Mouse (Mus musculus): ENCODE results near the gene Trim13. TPM values are rescaled to one million over a fixed set of nuclear protein-coding genes. Genes with fewer than 3 reads are reported as not detected.
"Not testable (repeated sequence)": the region's sequence is repeated elsewhere in the genome, so short reads cannot be mapped to it uniquely, and the experiment has no call there.

The Trim13 gene
- polyA plus RNA-seq, 1 experiment from 2014 or later: 16.8 TPM

GRCm38 (mm10) chr14:61604081-61604480, 6.0 kb downstream of the Trim13 start:
- Histone ChIP-seq H3K9me3 (ENCODE audit: control insufficient read depth, low read length) (no peaks in the 10 kb centered on the region), H3K27me3 (ENCODE audit: control insufficient read depth, insufficient read depth, low read depth, low read length) (no peaks in the 10 kb centered on the region), H3K27ac (ENCODE audit: low read length) (no peak overlapping the region), H3K4me1 (replicated peaks; ENCODE audit: control insufficient read depth, insufficient read depth, low read length) (peaks cover 10% of the 10 kb centered on the region), H3K9ac (ENCODE audit: low read length) (no peak overlapping the region), H3K4me3 (ENCODE audit: low read length) (no peak overlapping the region), H3K36me3 (ENCODE audit: control insufficient read depth, insufficient read depth, low read length) (peaks cover 7% of the 10 kb centered on the region; the same call in 1 of the 2 replicates), H3K4me2 (ENCODE audit: low read depth, low read length) (no peak overlapping the region)
- 72% methylated on average over 3 of the region's 3 CpGs for WGBS
- no peak for ATAC-seq (ENCODE audit: low read depth)

GRCm38 (mm10) chr14:61606088-61606487, 8.0 kb downstream of the Trim13 start:
- H3K36me3 ChIP-seq (ENCODE audit: control insufficient read depth, insufficient read depth, low read length); H3K4me3 ChIP-seq (ENCODE audit: low read length); H3K4me1 ChIP-seq (replicated peaks; ENCODE audit: control insufficient read depth, insufficient read depth, low read length); ATAC-seq (ENCODE audit: low read depth); H3K9me3 ChIP-seq (ENCODE audit: control insufficient read depth, low read length); H3K4me2 ChIP-seq (ENCODE audit: low read depth, low read length); H3K27ac ChIP-seq (ENCODE audit: low read length); H3K27me3 ChIP-seq (ENCODE audit: control insufficient read depth, insufficient read depth, low read depth, low read length); H3K9ac ChIP-seq (ENCODE audit: low read length): not testable (repeated sequence)
- 81% methylated on average over 2 of the region's 2 CpGs for WGBS

DNA sequence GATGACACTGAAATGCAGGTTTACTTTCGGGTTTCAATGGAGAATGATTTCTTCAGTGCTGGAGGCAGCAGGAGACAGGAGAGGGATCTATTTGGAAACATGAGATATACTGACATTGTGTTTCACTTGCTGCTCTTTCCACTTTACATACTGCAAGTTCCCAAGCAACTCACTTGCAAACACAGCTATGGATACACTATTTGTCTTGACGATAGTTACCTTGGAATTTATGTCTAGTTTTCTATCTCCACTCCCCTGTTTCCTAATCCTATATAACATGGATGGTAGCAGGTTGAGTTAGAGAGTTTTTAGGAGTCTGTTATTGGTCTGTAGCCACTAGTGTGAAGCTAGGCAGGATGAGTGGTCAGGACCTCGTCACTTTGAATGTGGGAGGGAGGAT, 9.1 kb downstream of the Trim13 start, which contains the start of gene Kcnrg:
Kcnrg (plus strand) TSS at position 301 of the 400 bp plus-strand sequence.
- no peak within 1 kb of the TSS for H3K9ac ChIP-seq (ENCODE audit: low read length)
- no peak within 1 kb of the TSS for H3K4me2 ChIP-seq (ENCODE audit: low read depth, low read length)
- no peaks in the 10 kb centered on the region for H3K4me1 ChIP-seq (replicated peaks; ENCODE audit: control insufficient read depth, insufficient read depth, low read length)
- WGBS: 77% methylated on average over 3 of the region's 3 CpGs
- no peaks in the 10 kb centered on the region for H3K27me3 ChIP-seq (ENCODE audit: control insufficient read depth, insufficient read depth, low read depth, low read length)
- H3K27ac ChIP-seq (ENCODE audit: low read length): no peak within 1 kb of the TSS
- H3K36me3 ChIP-seq (ENCODE audit: control insufficient read depth, insufficient read depth, low read length): peaks cover 7% of the 10 kb centered on the region; the same call in 1 of the 2 replicates
- H3K9me3 ChIP-seq (ENCODE audit: control insufficient read depth, low read length): no peaks in the 10 kb centered on the region
- ATAC-seq (ENCODE audit: low read depth): no peak
- H3K4me3 ChIP-seq (ENCODE audit: low read length): no peak within 1 kb of the TSS

GRCm38 (mm10) chr14:61611766-61612165, 13.7 kb downstream of the Trim13 start:
- no peak overlapping the region for H3K4me2 ChIP-seq (ENCODE audit: low read depth, low read length)
- H3K4me1 ChIP-seq (replicated peaks; ENCODE audit: control insufficient read depth, insufficient read depth, low read length): no peaks in the 10 kb centered on the region
- 96% methylated on average over 5 of the region's 5 CpGs for WGBS
- no peak for ATAC-seq (ENCODE audit: low read depth)
- no peak overlapping the region for H3K27ac ChIP-seq (ENCODE audit: low read length)
- no peak overlapping the region for H3K9ac ChIP-seq (ENCODE audit: low read length)
- no peaks in the 10 kb centered on the region for H3K9me3 ChIP-seq (ENCODE audit: control insufficient read depth, low read length)
- no peak overlapping the region for H3K4me3 ChIP-seq (ENCODE audit: low read length)
- H3K36me3 ChIP-seq (ENCODE audit: control insufficient read depth, insufficient read depth, low read length): peaks cover 3% of the 10 kb centered on the region; the same call in 1 of the 2 replicates
- no peaks in the 10 kb centered on the region for H3K27me3 ChIP-seq (ENCODE audit: control insufficient read depth, insufficient read depth, low read depth, low read length)

- H3K27ac ChIP-seq (ENCODE audit: low read length): no peak overlapping the region
- no peaks in the 10 kb centered on the region for H3K27me3 ChIP-seq (ENCODE audit: control insufficient read depth, insufficient read depth, low read depth, low read length)
- ATAC-seq (ENCODE audit: low read depth): peak; percentile 80
- H3K4me2 ChIP-seq (ENCODE audit: low read depth, low read length): no peak overlapping the region
- H3K4me3 ChIP-seq (ENCODE audit: low read length): no peak overlapping the region
- WGBS: 66% methylated on average over 2 of the region's 2 CpGs
- no peaks in the 10 kb centered on the region for H3K9me3 ChIP-seq (ENCODE audit: control insufficient read depth, low read length)
- no peak overlapping the region for H3K9ac ChIP-seq (ENCODE audit: low read length)
- no peaks in the 10 kb centered on the region for H3K4me1 ChIP-seq (replicated peaks; ENCODE audit: control insufficient read depth, insufficient read depth, low read length)
- no peaks in the 10 kb centered on the region; the same call in 1 of the 2 replicates for H3K36me3 ChIP-seq (ENCODE audit: control insufficient read depth, insufficient read depth, low read length)
Measured at GRCm38 (mm10) chr14:61613319-61613718, 15.3 kb downstream of the Trim13 start.

- Histone ChIP-seq H3K9me3 (ENCODE audit: control insufficient read depth, low read length) (no peaks in the 10 kb centered on the region), H3K4me2 (ENCODE audit: low read depth, low read length) (no peak overlapping the region), H3K27me3 (ENCODE audit: control insufficient read depth, insufficient read depth, low read depth, low read length) (no peaks in the 10 kb centered on the region), H3K4me1 (replicated peaks; ENCODE audit: control insufficient read depth, insufficient read depth, low read length) (no peaks in the 10 kb centered on the region), H3K4me3 (ENCODE audit: low read length) (no peak overlapping the region), H3K9ac (ENCODE audit: low read length) (no peak overlapping the region), H3K27ac (ENCODE audit: low read length) (no peak overlapping the region), H3K36me3 (ENCODE audit: control insufficient read depth, insufficient read depth, low read length) (peaks cover 6% of the 10 kb centered on the region)
- WGBS: 78% methylated on average over 2 of the region's 2 CpGs
- no peak for ATAC-seq (ENCODE audit: low read depth)
Measured at GRCm38 (mm10) chr14:61620371-61620770, 22.3 kb downstream of the Trim13 start.

DNA sequence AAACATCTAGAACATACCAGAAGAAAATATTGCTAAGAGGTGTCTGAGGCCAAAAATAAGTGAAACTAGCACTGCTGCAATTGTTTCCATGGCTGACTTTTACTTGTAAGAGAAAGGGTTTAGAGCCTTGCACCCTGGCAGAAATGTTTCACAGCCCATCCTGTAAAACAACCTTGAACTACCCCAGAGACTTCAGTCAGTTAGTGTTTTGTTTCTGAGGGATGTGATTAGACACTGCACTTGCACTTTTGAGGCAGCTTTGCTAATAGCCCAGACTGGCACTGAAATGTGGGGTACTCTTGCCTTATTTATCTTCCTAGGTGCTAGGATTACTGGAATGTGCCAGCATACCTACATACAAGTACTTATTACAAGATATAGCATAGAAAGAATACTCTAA, 37.9 kb downstream of the Trim13 start:
- no peaks in the 10 kb centered on the region for H3K27me3 ChIP-seq (ENCODE audit: control insufficient read depth, insufficient read depth, low read depth, low read length)
- H3K4me1 ChIP-seq (replicated peaks; ENCODE audit: control insufficient read depth, insufficient read depth, low read length): no peaks in the 10 kb centered on the region
- H3K4me2 ChIP-seq (ENCODE audit: low read depth, low read length): no peak overlapping the region
- no peak for ATAC-seq (ENCODE audit: low read depth)
- H3K4me3 ChIP-seq (ENCODE audit: low read length): no peak overlapping the region
- peaks cover 15% of the 10 kb centered on the region for H3K36me3 ChIP-seq (ENCODE audit: control insufficient read depth, insufficient read depth, low read length)
- no peaks in the 10 kb centered on the region for H3K9me3 ChIP-seq (ENCODE audit: control insufficient read depth, low read length)
- H3K9ac ChIP-seq (ENCODE audit: low read length): no peak overlapping the region
- no peak overlapping the region for H3K27ac ChIP-seq (ENCODE audit: low read length)

DNA sequence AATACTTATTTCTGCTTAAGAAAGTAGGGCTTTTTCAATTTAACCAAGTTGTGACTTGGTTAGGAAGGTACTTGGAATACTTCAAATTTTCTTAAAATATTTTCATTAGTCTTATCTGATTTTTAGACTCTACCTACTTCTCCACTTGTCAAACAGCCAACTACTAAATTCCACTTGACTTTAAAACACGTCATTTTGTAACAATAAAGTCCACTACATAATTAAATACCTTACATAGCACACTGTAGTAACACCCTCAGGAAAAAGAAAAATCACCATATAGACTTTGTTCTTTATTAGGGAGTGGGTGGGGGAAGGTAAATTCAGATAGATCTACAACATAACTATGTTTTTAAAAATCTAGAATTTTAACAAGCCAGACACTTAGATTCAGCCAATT, 44.6 kb downstream of the Trim13 start:
- H3K27ac ChIP-seq (ENCODE audit: low read length): no peak overlapping the region
- ATAC-seq (ENCODE audit: low read depth): peak; percentile 79

DNA sequence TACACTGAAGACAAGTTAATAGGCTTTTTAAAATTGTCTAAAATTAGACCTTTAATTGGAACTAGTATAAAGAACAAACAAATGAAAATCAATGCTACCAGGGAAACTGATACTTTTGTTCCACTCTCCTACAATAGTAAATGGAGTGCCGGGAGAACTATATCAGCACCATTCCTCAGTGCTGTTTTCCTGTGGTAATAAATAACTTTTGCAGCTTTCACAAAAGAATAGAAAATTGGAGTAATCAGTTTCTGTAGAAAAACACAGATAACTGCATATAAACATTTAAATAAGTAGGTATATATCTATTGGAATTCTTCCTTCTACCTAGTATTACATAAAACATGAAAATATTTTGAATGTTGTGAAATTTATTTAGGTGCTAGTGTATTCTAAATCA, 47.5 kb downstream of the Trim13 start:
- Histone ChIP-seq H3K4me2 (ENCODE audit: low read depth, low read length) (peak overlapping the region; percentile 22; the same call in 1 of the 2 replicates), H3K9ac (ENCODE audit: low read length) (no peak overlapping the region), H3K36me3 (ENCODE audit: control insufficient read depth, insufficient read depth, low read length) (no peaks in the 10 kb centered on the region), H3K27ac (ENCODE audit: low read length) (no peak overlapping the region), H3K9me3 (ENCODE audit: control insufficient read depth, low read length) (no peaks in the 10 kb centered on the region), H3K4me3 (ENCODE audit: low read length) (no peak overlapping the region), H3K4me1 (replicated peaks; ENCODE audit: control insufficient read depth, insufficient read depth, low read length) (peaks cover 4% of the 10 kb centered on the region), H3K27me3 (ENCODE audit: control insufficient read depth, insufficient read depth, low read depth, low read length) (no peaks in the 10 kb centered on the region)
- 24% methylated on average over 1 of the region's 1 CpGs for WGBS
- no peak for ATAC-seq (ENCODE audit: low read depth)

More for the DNA sequence above, 44.6 kb downstream of the Trim13 start:
- no peak overlapping the region for H3K4me3 ChIP-seq (ENCODE audit: low read length)
- H3K4me2 ChIP-seq (ENCODE audit: low read depth, low read length): no peak overlapping the region
- no peaks in the 10 kb centered on the region for H3K27me3 ChIP-seq (ENCODE audit: control insufficient read depth, insufficient read depth, low read depth, low read length)
- H3K9me3 ChIP-seq (ENCODE audit: control insufficient read depth, low read length): no peaks in the 10 kb centered on the region
- H3K36me3 ChIP-seq (ENCODE audit: control insufficient read depth, insufficient read depth, low read length): no peaks in the 10 kb centered on the region; the same call in 1 of the 2 replicates
- H3K9ac ChIP-seq (ENCODE audit: low read length): no peak overlapping the region
- 22% methylated on average over 1 of the region's 1 CpGs for WGBS
- H3K4me1 ChIP-seq (replicated peaks; ENCODE audit: control insufficient read depth, insufficient read depth, low read length): no peaks in the 10 kb centered on the region

All from lung, embryonic 16.5 days (tissue).